Mouse (Mus musculus) common myeloid progenitor, adult 5-6 weeks (primary cell): ENCODE results near the gene Top3b. TPM values are rescaled to one million over a fixed set of nuclear protein-coding genes. Genes with fewer than 3 reads are reported as not detected.
"Not testable (repeated sequence)": the region's sequence is repeated elsewhere in the genome, so short reads cannot be mapped to it uniquely, and the experiment has no call there.

Experiments used
- ATAC-seq: replicated peaks from 2 replicates; pipeline ENCODE4 v1.8.0; 2016; ENCODE audit warnings: low read depth, mild to moderate bottlenecking, moderate TSS enrichment, inconsistent platforms; ENCODE audit not compliant: poor library complexity, severe bottlenecking
- total RNA-seq: library from RNA; stranded (forward); fragments of 200-1000, 187-1606 nt; gene quantifications from 2 replicates; pipeline ENCODE4 v1.2.3, GENCODE M21; 2017

Gene Top3b
- total RNA-seq, 1 experiment from 2014 or later, result 96.1 TPM

GRCm38 (mm10) chr16:16896382-16897055, 26.0 kb downstream of the Top3b start, which contains the start of gene Ppm1f:
Ppm1f (plus strand) TSS chr16:16896469.
- ATAC-seq, result peak; percentile 92

GRCm38 (mm10) chr16:16897056-16897584, 26.6 kb downstream of the Top3b start:
- no peak for ATAC-seq

GRCm38 (mm10) chr16:16902329-16902728, 31.8 kb downstream of the Top3b start:
- ATAC-seq, result peak; percentile 60

GRCm38 (mm10) chr16:16903188-16903587, 32.7 kb downstream of the Top3b start:
- no peak for ATAC-seq

GRCm38 (mm10) chr16:16907799-16908198, 37.3 kb downstream of the Top3b start:
- no peak for ATAC-seq

- peak; percentile 92 for ATAC-seq
Observed at GRCm38 (mm10) chr16:16911641-16912597, 41.4 kb downstream of the Top3b start.

GRCm38 (mm10) chr16:16913440-16913839, 42.9 kb downstream of the Top3b start:
- ATAC-seq, result no peak

GRCm38 (mm10) chr16:16918441-16919117, 48.0 kb downstream of the Top3b start:
- no peak for ATAC-seq

GRCm38 (mm10) chr16:16921021-16921435, 50.5 kb downstream of the Top3b start:
- peak; percentile 85 for ATAC-seq

GRCm38 (mm10) chr16:16924481-16924880, 53.9 kb downstream of the Top3b start:
- no peak for ATAC-seq

- ATAC-seq, result no peak
Observed at GRCm38 (mm10) chr16:16926536-16926935, 56.0 kb downstream of the Top3b start.

GRCm38 (mm10) chr16:16928908-16929307, 58.4 kb downstream of the Top3b start:
- not testable (repeated sequence) for ATAC-seq

GRCm38 (mm10) chr16:16930326-16930725, 59.8 kb downstream of the Top3b start:
- no peak for ATAC-seq

GRCm38 (mm10) chr16:16930810-16931296, 60.3 kb downstream of the Top3b start:
- no peak for ATAC-seq

- ATAC-seq, result no peak
Observed at GRCm38 (mm10) chr16:16939543-16939942, 69.0 kb downstream of the Top3b start.

GRCm38 (mm10) chr16:16941078-16941477, 70.5 kb downstream of the Top3b start:
- ATAC-seq, result no peak
